Mouse (Mus musculus): ENCODE data around the gene Car5a. TPM values are rescaled to one million over a fixed set of nuclear protein-coding genes. Genes with fewer than 3 reads are reported as not detected.

The Car5a gene
- polyA plus RNA-seq, 1 experiment: not detected

- no peak for DNase-seq
- Histone ChIP-seq H3K36me3 (ENCODE audit: control insufficient read depth, insufficient read depth, low read length) (no peaks in the 10 kb centered on the region), H3K4me3 (ENCODE audit: control insufficient read depth, insufficient read depth, low read length) (no peak overlapping the region), H3K4me1 (replicated peaks; ENCODE audit: control insufficient read depth, insufficient read depth, low read length) (peaks cover 24% of the 10 kb centered on the region), H3K27ac (ENCODE audit: control insufficient read depth, insufficient read depth, low read length) (no peak overlapping the region), H3K27me3 (ENCODE audit: control insufficient read depth, insufficient read depth, low read length) (no peaks in the 10 kb centered on the region)
- WGBS: 16% methylated on average over 3 of the region's 3 CpGs
- TF ChIP-seq CTCF (IDR thresholded peaks at IDR 0.05; ENCODE audit: borderline replicate concordance, control insufficient read depth, extremely low read depth, insufficient read depth, low read length, poor library complexity) (no peak), POLR2A (IDR thresholded peaks at IDR 0.05; ENCODE audit: control insufficient read depth, extremely low read depth, insufficient read depth, low read length, poor library complexity) (no peak)
Measured at GRCm38 (mm10) chr8:121962892-121963291, 18.2 kb upstream of the Car5a start.

DNA sequence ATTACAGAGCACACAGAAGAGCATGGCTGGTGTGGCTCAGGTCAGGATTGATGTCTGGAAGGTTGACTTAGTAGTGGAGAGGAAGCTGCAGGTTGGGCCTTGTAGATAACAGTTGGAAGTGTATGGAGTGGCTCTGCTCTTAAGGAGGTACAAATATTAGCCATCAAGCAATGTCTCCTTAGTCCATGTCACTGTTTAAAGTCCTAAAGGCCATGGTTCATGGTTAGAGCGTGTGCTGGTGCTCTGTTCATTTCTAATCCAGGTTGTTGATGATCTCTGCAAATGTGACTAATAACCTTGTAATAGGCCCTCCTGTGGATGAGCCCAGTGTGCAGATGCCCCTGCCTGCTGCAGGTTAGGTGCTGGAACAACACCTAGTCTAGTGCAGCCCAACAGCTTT is 13.7 kb upstream of the Car5a start:
- DNase-seq: no peak
- WGBS: 96% methylated on average over 1 of the region's 1 CpGs
- Histone ChIP-seq H3K36me3 (ENCODE audit: control insufficient read depth, insufficient read depth, low read length) (0 out of 2 replicates have a peak, but pooled peaks cover 5% of the 10 kb centered on the region), H3K27ac (ENCODE audit: control insufficient read depth, insufficient read depth, low read length) (no peak overlapping the region), H3K4me3 (ENCODE audit: control insufficient read depth, insufficient read depth, low read length) (no peak overlapping the region), H3K4me1 (replicated peaks; ENCODE audit: control insufficient read depth, insufficient read depth, low read length) (no peaks in the 10 kb centered on the region), H3K27me3 (ENCODE audit: control insufficient read depth, insufficient read depth, low read length) (no peaks in the 10 kb centered on the region)
- TF ChIP-seq POLR2A (IDR thresholded peaks at IDR 0.05; ENCODE audit: control insufficient read depth, extremely low read depth, insufficient read depth, low read length, poor library complexity): no peak
- no peak for TF ChIP-seq CTCF (IDR thresholded peaks at IDR 0.05; ENCODE audit: borderline replicate concordance, control insufficient read depth, extremely low read depth, insufficient read depth, low read length, poor library complexity)

DNA sequence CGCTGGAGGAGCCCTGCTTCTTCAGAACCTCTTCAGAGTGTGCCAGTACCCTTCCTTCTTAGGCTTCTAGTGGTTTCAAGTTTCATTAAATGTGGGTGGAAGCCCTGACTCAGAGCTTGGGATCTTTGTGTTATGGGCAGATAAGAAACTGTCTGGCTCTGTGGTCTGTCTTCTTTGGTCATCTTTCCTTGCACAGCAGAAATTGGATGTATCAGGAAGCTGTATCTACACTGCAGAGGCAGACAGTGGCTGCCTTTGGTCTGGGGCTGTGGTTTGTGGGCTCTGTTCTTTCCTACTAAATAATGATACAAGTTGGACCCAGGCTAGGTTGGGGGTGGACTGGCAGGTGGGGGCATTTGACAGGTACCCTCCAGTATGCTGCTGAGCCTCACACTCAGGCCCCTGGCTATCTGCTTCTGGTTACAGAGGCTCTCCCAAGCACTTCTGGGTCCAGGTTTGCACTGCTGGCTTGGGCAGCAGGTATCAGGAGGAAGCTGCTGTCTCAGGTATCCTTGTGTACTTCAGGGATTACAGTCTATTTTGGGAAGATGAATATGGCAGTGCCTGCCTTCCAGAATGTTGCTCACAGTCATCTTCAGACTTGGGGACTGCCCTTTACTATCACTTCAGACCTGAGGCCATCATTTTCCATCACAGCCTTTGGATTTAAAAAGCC is 11.3 kb upstream of the Car5a start:
- Histone ChIP-seq H3K27me3 (ENCODE audit: control insufficient read depth, insufficient read depth, low read length) (no peaks in the 10 kb centered on the region), H3K27ac (ENCODE audit: control insufficient read depth, insufficient read depth, low read length) (no peak overlapping the region), H3K36me3 (ENCODE audit: control insufficient read depth, insufficient read depth, low read length) (0 out of 2 replicates have a peak, but pooled peaks cover 5% of the 10 kb centered on the region), H3K4me1 (replicated peaks; ENCODE audit: control insufficient read depth, insufficient read depth, low read length) (peaks cover 14% of the 10 kb centered on the region), H3K4me3 (ENCODE audit: control insufficient read depth, insufficient read depth, low read length) (no peak overlapping the region)
- no peak for DNase-seq
- no peak for TF ChIP-seq CTCF (IDR thresholded peaks at IDR 0.05; ENCODE audit: borderline replicate concordance, control insufficient read depth, extremely low read depth, insufficient read depth, low read length, poor library complexity)
- TF ChIP-seq POLR2A (IDR thresholded peaks at IDR 0.05; ENCODE audit: control insufficient read depth, extremely low read depth, insufficient read depth, low read length, poor library complexity): no peak
- 44% methylated on average over 1 of the region's 1 CpGs for WGBS

GRCm38 (mm10) chr8:121954981-121955555 is 10.4 kb upstream of the Car5a start:
- DNase-seq: no peak
- TF ChIP-seq POLR2A (IDR thresholded peaks at IDR 0.05; ENCODE audit: control insufficient read depth, extremely low read depth, insufficient read depth, low read length, poor library complexity) (no peak), CTCF (IDR thresholded peaks at IDR 0.05; ENCODE audit: borderline replicate concordance, control insufficient read depth, extremely low read depth, insufficient read depth, low read length, poor library complexity) (no peak)
- WGBS: 85% methylated on average over 10 of the region's 10 CpGs
- Histone ChIP-seq H3K4me1 (replicated peaks; ENCODE audit: control insufficient read depth, insufficient read depth, low read length) (peaks cover 14% of the 10 kb centered on the region), H3K27ac (ENCODE audit: control insufficient read depth, insufficient read depth, low read length) (no peak overlapping the region), H3K4me3 (ENCODE audit: control insufficient read depth, insufficient read depth, low read length) (no peak overlapping the region), H3K36me3 (ENCODE audit: control insufficient read depth, insufficient read depth, low read length) (0 out of 2 replicates have a peak, but pooled peaks cover 5% of the 10 kb centered on the region), H3K27me3 (ENCODE audit: control insufficient read depth, insufficient read depth, low read length) (no peaks in the 10 kb centered on the region)

- Histone ChIP-seq H3K36me3 (ENCODE audit: control insufficient read depth, insufficient read depth, low read length) (0 out of 2 replicates have a peak, but pooled peaks cover 5% of the 10 kb centered on the region), H3K27ac (ENCODE audit: control insufficient read depth, insufficient read depth, low read length) (no peak overlapping the region), H3K4me1 (replicated peaks; ENCODE audit: control insufficient read depth, insufficient read depth, low read length) (peaks cover 14% of the 10 kb centered on the region), H3K4me3 (ENCODE audit: control insufficient read depth, insufficient read depth, low read length) (no peak overlapping the region), H3K27me3 (ENCODE audit: control insufficient read depth, insufficient read depth, low read length) (no peaks in the 10 kb centered on the region)
- TF ChIP-seq POLR2A (IDR thresholded peaks at IDR 0.05; ENCODE audit: control insufficient read depth, extremely low read depth, insufficient read depth, low read length, poor library complexity) (no peak), CTCF (IDR thresholded peaks at IDR 0.05; ENCODE audit: borderline replicate concordance, control insufficient read depth, extremely low read depth, insufficient read depth, low read length, poor library complexity) (no peak)
- no peak for DNase-seq
- whole genome bisulfite sequencing: 55% methylated on average over 3 of the region's 3 CpGs
Measured at GRCm38 (mm10) chr8:121953821-121954545, 9.3 kb upstream of the Car5a start.

- Histone ChIP-seq H3K4me1 (replicated peaks; ENCODE audit: control insufficient read depth, insufficient read depth, low read length) (peaks cover 24% of the 10 kb centered on the region), H3K27ac (ENCODE audit: control insufficient read depth, insufficient read depth, low read length) (no peak overlapping the region)
- 52% methylated on average over 7 of the region's 7 CpGs for WGBS
Measured at GRCm38 (mm10) chr8:121952800-121953199, 8.1 kb upstream of the Car5a start.

More at GRCm38 (mm10) chr8:121952800-121953199, 8.1 kb upstream of the Car5a start:
- H3K4me3 ChIP-seq (ENCODE audit: control insufficient read depth, insufficient read depth, low read length): no peak overlapping the region
- no peaks in the 10 kb centered on the region for H3K27me3 ChIP-seq (ENCODE audit: control insufficient read depth, insufficient read depth, low read length)
- DNase-seq: no peak
- TF ChIP-seq CTCF (IDR thresholded peaks at IDR 0.05; ENCODE audit: borderline replicate concordance, control insufficient read depth, extremely low read depth, insufficient read depth, low read length, poor library complexity) (no peak), POLR2A (IDR thresholded peaks at IDR 0.05; ENCODE audit: control insufficient read depth, extremely low read depth, insufficient read depth, low read length, poor library complexity) (no peak)
- 0 out of 2 replicates have a peak, but pooled peaks cover 5% of the 10 kb centered on the region for H3K36me3 ChIP-seq (ENCODE audit: control insufficient read depth, insufficient read depth, low read length)
